Mouse (Mus musculus) hindbrain, embryonic 11.5 days (tissue): ENCODE data around the gene Socs2. TPM values are rescaled to one million over a fixed set of nuclear protein-coding genes. Genes with fewer than 3 reads are reported as not detected.

ENCODE experiments used
- ATAC-seq: fragments of 200-750 bp; cut with Nextera tagmentation; 2 replicates; pipeline ENCODE4 v1.8.0; 2017; ENCODE audit warnings: mild to moderate bottlenecking, moderate TSS enrichment, moderate library complexity; ENCODE audit not compliant: low FRiP score
- DNase-seq: peaks from one replicate; pipeline ENCODE4 v3.0.0-alpha.2; 2015; ENCODE audit warnings: low spot score
- H3K27ac ChIP-seq: fragments of 300-500 bp; sonication (generic); 2 replicates; pipeline ENCODE4 v1.5.1; 2014; ENCODE audit warnings: mild to moderate bottlenecking, low read depth, low read length
- H3K27me3 ChIP-seq: fragments of 300-500 bp; sonication (generic); 2 replicates; pipeline ENCODE4 v1.6.1; 2014; ENCODE audit warnings: mild to moderate bottlenecking, low read length, moderate library complexity, mixed read lengths; ENCODE audit not compliant: control insufficient read depth, insufficient read depth
- H3K36me3 ChIP-seq: fragments of 300-500 bp; sonication (generic); 2 replicates; pipeline ENCODE4 v1.6.1; 2014; ENCODE audit warnings: mild to moderate bottlenecking, low read length, moderate library complexity, mixed read lengths; ENCODE audit not compliant: control insufficient read depth, insufficient read depth
- H3K4me1 ChIP-seq: fragments of 300-500 bp; sonication (generic); replicated peaks from 2 replicates; pipeline ENCODE4 v1.6.1; 2014; ENCODE audit warnings: low read length, mixed read lengths; ENCODE audit not compliant: control insufficient read depth, insufficient read depth
- H3K4me2 ChIP-seq: fragments of 300-500 bp; sonication (generic); replicated peaks from 2 replicates; pipeline ENCODE4 v1.6.1; 2014; ENCODE audit warnings: mild to moderate bottlenecking, low read depth, low read length
- H3K4me3 ChIP-seq: fragments of 300-500 bp; sonication (generic); 2 replicates; pipeline ENCODE4 v1.5.1; 2014; ENCODE audit warnings: low read depth, low read length
- H3K9ac ChIP-seq: fragments of 300-500 bp; sonication (generic); 2 replicates; pipeline ENCODE4 v1.6.1; 2014; ENCODE audit warnings: low read depth, low read length
- H3K9me3 ChIP-seq: fragments of 300-500 bp; sonication (generic); 2 replicates; pipeline ENCODE4 v1.6.1; 2016; ENCODE audit warnings: low read length; ENCODE audit not compliant: control insufficient read depth
- WGBS: fragments of 180-500 bp; shearing (Covaris S2); extraction: QIAGEN DNeasy Blood & Tissue Kit; methylation state at CpG from one replicate; pipeline ENCODE4 v1.1.7; 2014; 5-methylcytosine and 5-hydroxymethylcytosine counted together
- polyA plus RNA-seq: library from polyadenylated mRNA; unstranded; fragments of >200 nt; fragmentation: Nextera tagmentation; extraction: Ambion mirVana; gene quantifications from 2 replicates; pipeline ENCODE4 v1.2.1, GENCODE M21; 2014

Socs2 gene
- polyA plus RNA-seq, 1 experiment from 2014 or later: 58.2 TPM

- no peaks in the 10 kb centered on the region for H3K36me3 ChIP-seq
- H3K27ac ChIP-seq: no peak overlapping the region
- H3K4me3 ChIP-seq: no peak overlapping the region
- no peaks in the 10 kb centered on the region for H3K27me3 ChIP-seq
- no peak overlapping the region for H3K9ac ChIP-seq
- H3K9me3 ChIP-seq: no peaks in the 10 kb centered on the region
- H3K4me2 ChIP-seq: no peak overlapping the region
- no peak for DNase-seq
- no peaks in the 10 kb centered on the region for H3K4me1 ChIP-seq
- no peak for ATAC-seq
Measured at GRCm38 (mm10) chr10:95369190-95369589, 47.8 kb downstream of the Socs2 start.

- no peak overlapping the region for H3K9ac ChIP-seq
- no peaks in the 10 kb centered on the region for H3K9me3 ChIP-seq
- ATAC-seq (no peak), DNase-seq (no peak)
- no peaks in the 10 kb centered on the region for H3K4me1 ChIP-seq
- H3K27me3 ChIP-seq: no peaks in the 10 kb centered on the region
- H3K4me3 ChIP-seq: no peak overlapping the region
- no peaks in the 10 kb centered on the region for H3K36me3 ChIP-seq
- WGBS: 89% methylated on average over 14 of the region's 14 CpGs
- no peak overlapping the region for H3K27ac ChIP-seq
- no peak overlapping the region for H3K4me2 ChIP-seq
Measured at GRCm38 (mm10) chr10:95368151-95368550, 48.8 kb downstream of the Socs2 start.

- DNase-seq: no peak
- no peak overlapping the region for H3K9ac ChIP-seq
- H3K4me1 ChIP-seq: no peaks in the 10 kb centered on the region
- no peaks in the 10 kb centered on the region for H3K36me3 ChIP-seq
- WGBS: 87% methylated on average over 9 of the region's 9 CpGs
- H3K4me2 ChIP-seq: no peak overlapping the region
- H3K27me3 ChIP-seq: no peaks in the 10 kb centered on the region
- H3K9me3 ChIP-seq: no peaks in the 10 kb centered on the region
- ATAC-seq: no peak
- no peak overlapping the region for H3K4me3 ChIP-seq
- no peak overlapping the region for H3K27ac ChIP-seq
Measured at GRCm38 (mm10) chr10:95367661-95368089, 49.3 kb downstream of the Socs2 start.

GRCm38 (mm10) chr10:95367241-95367640 lies 49.7 kb downstream of the Socs2 start:
- 81% methylated on average over 7 of the region's 7 CpGs for WGBS
- H3K27me3 ChIP-seq: no peaks in the 10 kb centered on the region

GRCm38 (mm10) chr10:95362326-95362725 lies 54.7 kb downstream of the Socs2 start:
- Histone ChIP-seq H3K27me3 (no peaks in the 10 kb centered on the region), H3K9ac (no peak overlapping the region), H3K4me1 (no peaks in the 10 kb centered on the region), H3K27ac (no peak overlapping the region), H3K36me3 (no peaks in the 10 kb centered on the region), H3K4me3 (no peak overlapping the region), H3K9me3 (no peaks in the 10 kb centered on the region), H3K4me2 (no peak overlapping the region)
- WGBS: 11% methylated on average over 2 of the region's 2 CpGs
- no peak for DNase-seq
- ATAC-seq: no peak

More at GRCm38 (mm10) chr10:95367241-95367640, 49.7 kb downstream of the Socs2 start:
- Histone ChIP-seq H3K4me3 (no peak overlapping the region), H3K9me3 (no peaks in the 10 kb centered on the region), H3K4me2 (no peak overlapping the region), H3K9ac (no peak overlapping the region), H3K27ac (no peak overlapping the region), H3K36me3 (no peaks in the 10 kb centered on the region), H3K4me1 (no peaks in the 10 kb centered on the region)
- DNase-seq (no peak), ATAC-seq (no peak)

GRCm38 (mm10) chr10:95361260-95361841 lies 55.6 kb downstream of the Socs2 start:
- 90% methylated on average over 12 of the region's 12 CpGs for WGBS
- ATAC-seq (no peak), DNase-seq (no peak)
- no peaks in the 10 kb centered on the region for H3K4me1 ChIP-seq
- H3K4me3 ChIP-seq: no peak overlapping the region
- H3K36me3 ChIP-seq: no peaks in the 10 kb centered on the region
- H3K27ac ChIP-seq: no peak overlapping the region
- H3K9ac ChIP-seq: no peak overlapping the region
- no peaks in the 10 kb centered on the region for H3K27me3 ChIP-seq
- H3K9me3 ChIP-seq: no peaks in the 10 kb centered on the region
- H3K4me2 ChIP-seq: no peak overlapping the region

- H3K27ac ChIP-seq: no peak overlapping the region
- H3K36me3 ChIP-seq: no peaks in the 10 kb centered on the region
- ATAC-seq: no peak
- no peaks in the 10 kb centered on the region for H3K9me3 ChIP-seq
- no peak for DNase-seq
- H3K4me2 ChIP-seq: no peak overlapping the region
- 83% methylated on average over 5 of the region's 5 CpGs for WGBS
- no peak overlapping the region for H3K9ac ChIP-seq
- peaks cover 4% of the 10 kb centered on the region; the same call in 1 of the 2 replicates for H3K4me1 ChIP-seq
- H3K27me3 ChIP-seq: no peaks in the 10 kb centered on the region
- H3K4me3 ChIP-seq: no peak overlapping the region
Measured at GRCm38 (mm10) chr10:95360048-95360447, 56.9 kb downstream of the Socs2 start.

- Histone ChIP-seq H3K9me3 (no peaks in the 10 kb centered on the region), H3K36me3 (no peaks in the 10 kb centered on the region), H3K4me3 (no peak overlapping the region), H3K4me1 (peaks cover 4% of the 10 kb centered on the region; the same call in 1 of the 2 replicates), H3K9ac (no peak overlapping the region), H3K4me2 (no peak overlapping the region), H3K27me3 (no peaks in the 10 kb centered on the region), H3K27ac (no peak overlapping the region)
- ATAC-seq (no peak), DNase-seq (no peak)
- 85% methylated on average over 3 of the region's 3 CpGs for whole genome bisulfite sequencing
Measured at GRCm38 (mm10) chr10:95357721-95358120, 59.3 kb downstream of the Socs2 start.

GRCm38 (mm10) chr10:95356711-95357110 lies 60.3 kb downstream of the Socs2 start:
- Histone ChIP-seq H3K4me2 (no peak overlapping the region), H3K27ac (no peak overlapping the region), H3K9me3 (no peaks in the 10 kb centered on the region), H3K27me3 (no peaks in the 10 kb centered on the region), H3K9ac (no peak overlapping the region), H3K4me1 (peaks cover 4% of the 10 kb centered on the region; the same call in 1 of the 2 replicates), H3K36me3 (no peaks in the 10 kb centered on the region), H3K4me3 (no peak overlapping the region)
- 80% methylated on average over 7 of the region's 7 CpGs for WGBS
- ATAC-seq (no peak), DNase-seq (no peak)
